Mouse (Mus musculus): ENCODE measurements at regions not wholly inside any gene's neighbourhood (a gene's known extent, or its start where the extent isn't known, plus 50 kb on each side); places are given as distances from the start of the nearest gene placed in this dataset.

DNA sequence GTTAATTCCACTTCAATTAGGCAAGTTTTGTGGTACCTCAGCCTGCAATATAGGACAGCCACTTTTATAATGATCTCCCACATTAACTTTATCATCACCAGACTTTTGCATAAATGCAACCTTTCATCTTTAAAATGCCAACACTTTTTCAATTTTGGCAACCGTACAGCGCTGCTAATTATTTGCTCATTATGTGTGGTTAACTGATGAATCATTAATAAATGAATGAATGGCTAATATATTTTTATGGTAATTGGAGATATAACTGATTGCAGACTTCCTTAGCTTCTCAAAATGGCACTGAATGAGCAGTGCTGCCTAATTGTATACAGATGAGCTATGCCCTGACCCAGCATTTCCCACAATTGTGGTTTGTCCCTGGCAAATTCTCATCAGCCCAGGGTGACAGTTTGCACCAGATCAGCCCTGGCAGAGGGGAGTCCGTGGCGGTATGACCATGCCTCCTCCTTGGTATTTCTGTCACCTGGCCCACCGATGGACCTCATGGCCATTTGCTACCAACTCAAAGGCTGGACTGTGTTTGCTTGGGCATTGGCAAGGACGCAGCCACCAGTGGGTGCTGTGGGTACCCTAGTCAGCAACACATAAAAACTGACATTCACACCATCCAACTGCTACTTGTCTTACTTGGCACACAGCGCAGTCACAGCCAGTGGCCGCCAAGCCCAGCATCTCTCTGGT is 173.7 kb upstream of the Lmo4 start:
- no peak for ATAC-seq (ENCODE audit: insufficient number of reproducible peaks, insufficient read depth, low FRiP score, low read depth)
- no peaks in the 10 kb centered on the region for H3K4me1 ChIP-seq (ENCODE audit: control insufficient read depth, insufficient read depth, low read length)
- H3K9ac ChIP-seq (replicated peaks; ENCODE audit: low read depth, low read length), result no peak overlapping the region

DNA sequence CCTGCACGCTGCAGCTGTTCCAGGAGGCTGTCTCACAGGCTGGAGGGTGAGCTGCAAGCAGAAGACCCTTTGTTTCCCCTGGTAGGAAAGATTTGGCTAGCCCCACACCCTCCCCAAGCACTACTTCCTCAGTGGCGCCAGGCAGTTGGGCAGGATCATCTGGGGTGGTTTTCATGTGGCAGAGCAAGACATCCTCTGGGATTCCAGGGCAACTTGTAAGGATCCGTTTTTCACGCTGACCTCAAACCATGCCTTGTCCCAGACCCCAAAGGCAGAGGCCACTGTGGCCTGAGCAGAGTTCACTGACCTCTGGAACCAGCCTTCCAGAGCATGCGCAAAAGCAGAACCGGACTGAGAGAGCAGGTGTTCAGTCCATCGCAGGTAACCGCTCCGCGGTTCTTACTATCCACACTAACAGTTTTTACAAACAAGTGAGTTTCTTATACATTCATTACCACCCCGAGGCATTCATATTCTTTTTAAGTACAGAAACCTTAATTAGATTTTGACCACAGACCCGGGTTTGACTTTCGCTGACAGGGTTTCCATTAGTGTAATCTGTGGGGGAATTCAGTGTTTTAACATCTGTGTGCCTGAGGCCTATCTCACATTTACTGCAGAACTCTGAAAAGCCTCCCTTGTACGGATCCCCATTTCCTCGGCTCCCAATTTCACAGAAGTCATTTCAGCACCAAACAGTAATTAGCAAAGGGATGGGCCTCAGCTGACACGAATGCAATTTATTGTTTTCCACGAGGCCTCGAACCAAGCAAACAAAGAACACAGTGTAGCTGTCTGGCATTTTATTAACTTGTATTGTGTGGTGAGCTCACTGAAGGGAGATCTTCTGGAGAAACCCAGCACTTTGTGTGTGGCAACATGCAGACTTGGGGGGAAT is 172.9 kb upstream of the Lmo4 start:
- no peak overlapping the region for H3K4me3 ChIP-seq (ENCODE audit: low read depth, low read length)
- no peak overlapping the region for H3K9ac ChIP-seq (replicated peaks; ENCODE audit: low read depth, low read length)
- no peaks in the 10 kb centered on the region for H3K4me1 ChIP-seq (ENCODE audit: control insufficient read depth, insufficient read depth, low read length)
- no peaks in the 10 kb centered on the region for H3K36me3 ChIP-seq (ENCODE audit: control insufficient read depth, insufficient read depth, low read length)
- no peak for ATAC-seq (ENCODE audit: insufficient number of reproducible peaks, insufficient read depth, low FRiP score, low read depth)
- H3K27ac ChIP-seq (ENCODE audit: low read length), result no peak overlapping the region
- H3K27me3 ChIP-seq (ENCODE audit: control insufficient read depth, insufficient read depth, low read length), result no peaks in the 10 kb centered on the region
- H3K4me2 ChIP-seq (replicated peaks; ENCODE audit: low read depth, low read length), result no peak overlapping the region
- WGBS, result 67% methylated on average over 18 of the region's 18 CpGs
- no peaks in the 10 kb centered on the region for H3K9me3 ChIP-seq (ENCODE audit: control insufficient read depth, low read depth, low read length)

More for the DNA sequence above, 173.7 kb upstream of the Lmo4 start:
- Histone ChIP-seq H3K4me2 (replicated peaks; ENCODE audit: low read depth, low read length) (no peak overlapping the region), H3K4me3 (ENCODE audit: low read depth, low read length) (no peak overlapping the region), H3K27ac (ENCODE audit: low read length) (no peak overlapping the region), H3K27me3 (ENCODE audit: control insufficient read depth, insufficient read depth, low read length) (no peaks in the 10 kb centered on the region), H3K36me3 (ENCODE audit: control insufficient read depth, insufficient read depth, low read length) (no peaks in the 10 kb centered on the region), H3K9me3 (ENCODE audit: control insufficient read depth, low read depth, low read length) (no peaks in the 10 kb centered on the region)
- 96% methylated on average over 8 of the region's 8 CpGs for WGBS

DNA sequence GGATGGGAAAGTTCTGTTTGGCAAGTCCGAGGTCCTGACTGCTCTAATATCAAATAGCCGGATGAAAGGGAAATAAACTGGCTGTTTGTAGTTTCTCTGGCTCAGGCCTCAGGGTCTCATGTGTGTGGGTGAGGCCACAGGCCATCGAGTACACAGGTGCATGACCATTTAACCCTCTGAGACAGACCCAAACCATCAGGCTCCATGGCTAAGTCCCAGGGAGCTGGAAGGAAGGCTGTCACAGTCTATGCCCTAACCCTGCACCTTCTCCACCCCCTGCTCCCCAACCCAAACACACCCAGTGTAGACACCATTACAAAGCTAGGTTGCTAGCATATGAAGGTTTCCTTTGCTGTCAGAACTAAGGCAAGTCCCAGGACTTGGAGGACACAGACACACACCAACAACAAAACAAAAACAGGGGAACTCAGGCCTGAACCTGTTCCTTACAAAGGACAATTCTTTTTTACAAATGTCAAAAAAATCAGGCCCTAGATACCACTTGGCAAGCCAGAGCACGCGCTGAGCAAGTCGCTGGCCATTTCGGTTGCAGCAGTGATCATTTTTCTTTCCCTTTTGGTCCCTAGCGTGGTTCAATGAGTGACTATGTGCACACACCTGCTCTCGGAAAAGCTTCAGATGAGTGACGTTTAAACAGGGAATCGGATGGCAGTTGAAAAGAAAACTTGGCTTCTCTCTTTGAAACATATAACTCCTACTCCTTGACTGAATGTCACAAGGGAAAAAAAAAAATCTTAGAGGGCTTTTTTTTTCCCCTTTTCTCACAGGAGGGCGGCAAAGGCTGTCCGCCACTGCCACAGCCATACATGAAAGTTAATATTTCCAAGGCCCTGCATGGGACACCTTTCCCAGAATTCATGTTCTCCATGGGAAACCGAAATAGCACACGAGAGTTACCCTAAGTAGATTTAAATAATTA is 171.7 kb upstream of the Lmo4 start:
- Histone ChIP-seq H3K9me3 (ENCODE audit: control insufficient read depth, low read depth, low read length) (no peaks in the 10 kb centered on the region), H3K27me3 (ENCODE audit: control insufficient read depth, insufficient read depth, low read length) (no peaks in the 10 kb centered on the region), H3K27ac (ENCODE audit: low read length) (no peak overlapping the region), H3K4me3 (ENCODE audit: low read depth, low read length) (no peak overlapping the region), H3K4me1 (ENCODE audit: control insufficient read depth, insufficient read depth, low read length) (no peaks in the 10 kb centered on the region), H3K4me2 (replicated peaks; ENCODE audit: low read depth, low read length) (no peak overlapping the region), H3K36me3 (ENCODE audit: control insufficient read depth, insufficient read depth, low read length) (no peaks in the 10 kb centered on the region), H3K9ac (replicated peaks; ENCODE audit: low read depth, low read length) (no peak overlapping the region)
- 69% methylated on average over 15 of the region's 15 CpGs for WGBS
- ATAC-seq (ENCODE audit: insufficient number of reproducible peaks, insufficient read depth, low FRiP score, low read depth), result no peak

DNA sequence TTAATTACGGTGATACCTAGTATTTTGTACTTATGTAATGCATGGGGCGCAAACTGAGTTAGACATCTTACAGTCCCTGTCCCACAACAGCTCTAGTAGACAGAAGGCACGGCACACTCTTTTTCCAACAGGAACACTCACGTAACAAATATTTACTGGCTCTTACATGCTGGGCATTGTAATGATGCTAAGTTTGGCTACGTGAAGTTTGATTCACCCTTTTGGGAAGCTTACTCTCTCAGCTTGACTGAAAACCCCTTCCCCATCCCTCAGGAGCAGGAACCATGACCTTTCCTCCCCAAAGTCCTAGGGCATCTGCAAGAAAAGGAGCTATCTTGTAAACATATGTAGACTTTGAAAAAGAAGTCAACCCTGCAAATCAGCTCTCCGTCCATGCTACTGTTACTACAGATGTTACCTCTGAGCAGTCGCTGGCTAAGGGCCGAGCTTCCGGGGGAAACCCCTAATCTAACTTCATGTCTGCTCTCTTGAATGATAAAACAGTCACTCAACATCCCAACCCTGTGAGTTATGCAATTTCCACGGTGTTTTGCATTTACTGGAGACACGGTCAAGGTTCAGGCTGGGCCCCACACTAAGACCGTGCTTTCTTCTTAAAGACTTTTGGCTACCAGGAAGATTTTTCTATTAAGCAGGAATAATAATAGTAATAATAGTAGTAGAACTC is 170.8 kb upstream of the Lmo4 start:
- Histone ChIP-seq H3K36me3 (ENCODE audit: control insufficient read depth, insufficient read depth, low read length) (no peaks in the 10 kb centered on the region), H3K9ac (replicated peaks; ENCODE audit: low read depth, low read length) (no peak overlapping the region), H3K9me3 (ENCODE audit: control insufficient read depth, low read depth, low read length) (no peaks in the 10 kb centered on the region), H3K4me1 (ENCODE audit: control insufficient read depth, insufficient read depth, low read length) (no peaks in the 10 kb centered on the region), H3K4me2 (replicated peaks; ENCODE audit: low read depth, low read length) (no peak overlapping the region), H3K27me3 (ENCODE audit: control insufficient read depth, insufficient read depth, low read length) (no peaks in the 10 kb centered on the region), H3K27ac (ENCODE audit: low read length) (no peak overlapping the region), H3K4me3 (ENCODE audit: low read depth, low read length) (no peak overlapping the region)
- WGBS, result 77% methylated on average over 12 of the region's 12 CpGs
- ATAC-seq (ENCODE audit: insufficient number of reproducible peaks, insufficient read depth, low FRiP score, low read depth), result no peak

DNA sequence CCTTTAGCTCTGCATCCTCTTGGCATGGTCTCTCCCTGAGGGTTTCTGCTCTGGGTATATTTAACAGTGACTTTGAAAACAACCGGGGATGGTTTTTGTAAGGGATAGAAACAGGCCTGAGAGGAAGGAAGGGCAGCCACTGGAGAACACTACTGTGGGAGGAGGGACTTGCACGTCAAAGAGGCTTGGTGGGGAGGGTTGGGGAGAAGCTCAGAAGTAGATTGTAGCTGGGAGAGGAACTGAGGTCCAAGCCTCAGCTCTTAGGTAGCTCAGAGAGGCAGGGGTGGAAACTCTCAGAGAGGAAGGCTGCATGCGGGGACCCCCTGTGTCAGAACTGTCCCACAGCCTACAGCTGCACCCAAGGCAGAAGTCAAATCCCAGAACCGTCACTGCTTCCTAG is 163.3 kb upstream of the Lmo4 start:
- H3K27ac ChIP-seq (ENCODE audit: low read length), result no peak overlapping the region
- H3K9me3 ChIP-seq (ENCODE audit: control insufficient read depth, low read depth, low read length), result no peaks in the 10 kb centered on the region
- no peak for ATAC-seq (ENCODE audit: insufficient number of reproducible peaks, insufficient read depth, low FRiP score, low read depth)
- H3K4me3 ChIP-seq (ENCODE audit: low read depth, low read length), result no peak overlapping the region
- H3K4me2 ChIP-seq (replicated peaks; ENCODE audit: low read depth, low read length), result no peak overlapping the region
- no peaks in the 10 kb centered on the region for H3K36me3 ChIP-seq (ENCODE audit: control insufficient read depth, insufficient read depth, low read length)
- H3K9ac ChIP-seq (replicated peaks; ENCODE audit: low read depth, low read length), result no peak overlapping the region
- 70% methylated on average over 4 of the region's 4 CpGs for WGBS
- H3K27me3 ChIP-seq (ENCODE audit: control insufficient read depth, insufficient read depth, low read length), result no peaks in the 10 kb centered on the region
- H3K4me1 ChIP-seq (ENCODE audit: control insufficient read depth, insufficient read depth, low read length), result 0 out of 2 replicates have a peak, but pooled peaks cover 4% of the 10 kb centered on the region

DNA sequence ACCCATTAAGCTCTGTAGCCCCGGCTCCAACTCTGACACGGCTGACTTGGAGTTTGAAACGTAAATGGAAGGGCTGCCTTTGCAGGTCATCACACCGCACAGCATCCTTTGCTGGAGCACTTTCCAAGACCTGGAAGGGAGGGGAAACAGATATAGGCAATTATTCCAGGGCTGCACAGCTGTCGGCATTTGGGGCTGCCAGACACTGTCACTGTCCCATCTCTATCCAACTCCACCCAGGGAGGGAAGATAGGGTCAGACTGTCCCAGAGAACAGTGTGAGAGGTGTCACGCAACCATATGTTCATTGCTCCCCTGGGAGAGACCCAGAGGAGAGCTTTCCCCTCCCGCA is 162.7 kb upstream of the Lmo4 start:
- ATAC-seq (ENCODE audit: insufficient number of reproducible peaks, insufficient read depth, low FRiP score, low read depth), result no peak
- peak overlapping the region; percentile 3; the same call in 1 of the 2 replicates for H3K4me3 ChIP-seq (ENCODE audit: low read depth, low read length)
- no peak overlapping the region for H3K27ac ChIP-seq (ENCODE audit: low read length)
- no peaks in the 10 kb centered on the region for H3K36me3 ChIP-seq (ENCODE audit: control insufficient read depth, insufficient read depth, low read length)
- H3K9me3 ChIP-seq (ENCODE audit: control insufficient read depth, low read depth, low read length), result no peaks in the 10 kb centered on the region
- peak overlapping the region; percentile 30 for H3K4me2 ChIP-seq (replicated peaks; ENCODE audit: low read depth, low read length)
- 0 out of 2 replicates have a peak, but pooled peaks cover 4% of the 10 kb centered on the region for H3K4me1 ChIP-seq (ENCODE audit: control insufficient read depth, insufficient read depth, low read length)
- no peak overlapping the region for H3K9ac ChIP-seq (replicated peaks; ENCODE audit: low read depth, low read length)
- no peaks in the 10 kb centered on the region for H3K27me3 ChIP-seq (ENCODE audit: control insufficient read depth, insufficient read depth, low read length)
- WGBS, result 28% methylated on average over 7 of the region's 7 CpGs

DNA sequence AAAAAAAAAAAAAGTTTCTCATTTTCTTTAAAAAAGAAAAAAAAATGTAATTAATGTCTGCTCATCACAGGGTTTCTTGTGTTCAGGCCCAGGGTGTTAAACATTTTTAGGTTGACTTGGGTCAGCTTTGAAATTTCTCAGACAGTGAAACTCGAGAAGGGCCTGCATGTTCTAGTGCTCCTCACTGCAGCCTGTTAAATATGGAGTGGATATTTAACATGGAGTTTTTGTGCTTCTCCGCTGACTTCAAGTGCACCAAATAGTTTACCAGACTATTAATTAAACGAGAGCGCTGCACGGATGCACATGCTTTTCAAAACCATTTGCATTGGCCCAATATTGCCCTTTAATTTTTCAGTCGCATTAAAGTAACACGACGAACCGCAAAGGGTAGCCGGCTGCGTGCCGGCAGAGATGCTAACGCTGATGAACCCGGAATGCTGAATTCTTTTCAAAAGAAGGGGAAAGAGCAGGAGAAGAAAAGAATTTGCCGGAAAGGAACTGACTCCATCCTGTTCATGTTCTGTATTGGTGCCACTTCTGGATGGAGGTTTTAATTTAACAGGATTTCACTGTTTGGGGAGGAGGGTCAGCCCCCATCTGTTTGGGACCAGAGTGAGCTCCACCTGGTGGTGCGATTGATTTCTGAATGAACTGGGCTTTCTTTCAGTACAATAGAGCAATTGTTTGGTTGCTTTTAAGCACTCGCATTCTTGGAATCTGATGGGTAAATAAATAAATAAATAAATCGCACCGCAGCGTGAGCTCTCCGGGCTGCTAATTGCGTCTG is 162.2 kb upstream of the Lmo4 start:
- WGBS, result 35% methylated on average over 22 of the region's 22 CpGs
- Histone ChIP-seq H3K4me2 (replicated peaks; ENCODE audit: low read depth, low read length) (peak overlapping the region; percentile 30), H3K4me1 (ENCODE audit: control insufficient read depth, insufficient read depth, low read length) (0 out of 2 replicates have a peak, but pooled peaks cover 4% of the 10 kb centered on the region), H3K4me3 (ENCODE audit: low read depth, low read length) (peak overlapping the region; percentile 3; the same call in 1 of the 2 replicates), H3K36me3 (ENCODE audit: control insufficient read depth, insufficient read depth, low read length) (no peaks in the 10 kb centered on the region), H3K9ac (replicated peaks; ENCODE audit: low read depth, low read length) (no peak overlapping the region), H3K9me3 (ENCODE audit: control insufficient read depth, low read depth, low read length) (no peaks in the 10 kb centered on the region), H3K27me3 (ENCODE audit: control insufficient read depth, insufficient read depth, low read length) (no peaks in the 10 kb centered on the region), H3K27ac (ENCODE audit: low read length) (no peak overlapping the region)
- no peak for ATAC-seq (ENCODE audit: insufficient number of reproducible peaks, insufficient read depth, low FRiP score, low read depth)

All from stomach, embryonic 14.5 days (tissue).